Mouse (Mus musculus) MEL (cell line): ENCODE measurements around the gene Fgfr2. TPM values are rescaled to one million over a fixed set of nuclear protein-coding genes. Genes with fewer than 3 reads are reported as not detected.

Experiments
- DNase-seq: peaks from one replicate; pipeline ENCODE4 v3.0.0; 2011; ENCODE audit warnings: low read depth, low spot score
- H3K27ac ChIP-seq: 2 replicates; pipeline ENCODE4 v1.5.1; 2012; ENCODE audit warnings: low read depth, mild to moderate bottlenecking, control low read depth, low read length, moderate library complexity; ENCODE audit not compliant: control insufficient read depth
- H3K27me3 ChIP-seq, 2 experiments: fragments of 150-350 bp in 1 of 2; sonication (generic) in 1 of 2; 2 replicates each; pipeline ENCODE4 v1.6.1; 2012; ENCODE audit warnings: low read length in 2 of 2, mild to moderate bottlenecking in 2 of 2, improper control_type of control experiment in 1 of 2, moderate library complexity in 1 of 2; ENCODE audit not compliant: insufficient read depth in 2 of 2, control insufficient read depth in 1 of 2
- H3K36me3 ChIP-seq, 2 experiments: 2 replicates each; pipeline ENCODE4 v1.6.1; 2012 to 2014; ENCODE audit warnings: low read length in 2 of 2, improper control_type of control experiment in 1 of 2, inconsistent platforms in 1 of 2, mild to moderate bottlenecking in 1 of 2; ENCODE audit not compliant: insufficient read depth in 2 of 2, control insufficient read depth in 1 of 2
- H3K4me1 ChIP-seq, 2 experiments: fragments of 150-350 bp in 1 of 2; sonication (generic) in 1 of 2; 2 replicates each; pipeline ENCODE4 v1.6.1; 2012; ENCODE audit warnings: low read length in 2 of 2, improper control_type of control experiment in 1 of 2, mild to moderate bottlenecking in 1 of 2; ENCODE audit not compliant: insufficient read depth in 2 of 2, control insufficient read depth in 1 of 2
- H3K4me3 ChIP-seq, 2 experiments: fragments of 150-350 bp in 1 of 2; sonication (generic) in 1 of 2; 2 replicates each; pipeline ENCODE4 v1.5.1; 2012; ENCODE audit warnings: low read depth in 2 of 2, low read length in 2 of 2, mild to moderate bottlenecking in 2 of 2, moderate library complexity in 2 of 2, control low read depth in 1 of 2, improper control_type of control experiment in 1 of 2; ENCODE audit not compliant: control insufficient read depth in 1 of 2, insufficient read depth in 1 of 2
- H3K79me2 ChIP-seq: 2 replicates; pipeline ENCODE4 v1.6.1; 2012; ENCODE audit warnings: mild to moderate bottlenecking, low read length, moderate library complexity; ENCODE audit not compliant: control insufficient read depth, poor library complexity, insufficient read depth
- H3K9ac ChIP-seq: 2 replicates; pipeline ENCODE4 v1.6.1; 2012; ENCODE audit warnings: low read depth, mild to moderate bottlenecking, control low read depth, low read length, moderate library complexity; ENCODE audit not compliant: control insufficient read depth, poor library complexity, severe bottlenecking
- H3K9me3 ChIP-seq: fragments of 150-350 bp; sonication (generic); replicated peaks from 2 replicates; pipeline ENCODE4 v1.6.1; 2012; ENCODE audit warnings: mild to moderate bottlenecking, low read length, improper control_type of control experiment, moderate library complexity; ENCODE audit not compliant: insufficient read depth
- BHLHE40 ChIP-seq: IDR thresholded peaks from 2 replicates; pipeline ENCODE4 v1.6.1; 2012; ENCODE audit warnings: low read depth, mild to moderate bottlenecking, inconsistent platforms, low read length, improper control_type of control experiment, borderline replicate concordance
- CHD1 ChIP-seq: IDR thresholded peaks from 2 replicates; pipeline ENCODE4 v1.6.1; 2012; ENCODE audit warnings: low read depth, mild to moderate bottlenecking, inconsistent platforms, low read length, improper control_type of control experiment
- CHD2 ChIP-seq: IDR thresholded peaks from 2 replicates; pipeline ENCODE4 v1.6.1; 2011; ENCODE audit warnings: low read length, improper control_type of control experiment
- GABPA ChIP-seq: IDR thresholded peaks from 2 replicates; pipeline ENCODE4 v1.6.1; 2012; ENCODE audit warnings: low read depth, mild to moderate bottlenecking, inconsistent platforms, low read length, improper control_type of control experiment, moderate library complexity
- JUND ChIP-seq: IDR thresholded peaks from 2 replicates; pipeline ENCODE4 v1.6.1; 2011; ENCODE audit warnings: low read depth, mild to moderate bottlenecking, improper control_type of control experiment, low read length
- MAFK ChIP-seq: IDR thresholded peaks from 2 replicates; pipeline ENCODE4 v1.6.1; 2011; ENCODE audit warnings: low read depth, mild to moderate bottlenecking, low read length, improper control_type of control experiment, borderline replicate concordance
- MEF2A ChIP-seq: IDR thresholded peaks from 2 replicates; pipeline ENCODE4 v1.6.1; 2014; ENCODE audit warnings: low read depth, mild to moderate bottlenecking, inconsistent platforms, low read length, improper control_type of control experiment; ENCODE audit not compliant: poor library complexity, insufficient replicate concordance, severe bottlenecking; ENCODE audit errors: extremely low read depth
- MXI1 ChIP-seq: IDR thresholded peaks from 2 replicates; pipeline ENCODE4 v1.6.1; 2011; ENCODE audit warnings: mild to moderate bottlenecking, low read depth, low read length, improper control_type of control experiment
- MYC ChIP-seq: IDR thresholded peaks from 2 replicates; pipeline ENCODE4 v1.6.1; 2011; ENCODE audit warnings: low read depth, mild to moderate bottlenecking, low read length, improper control_type of control experiment, moderate library complexity
- POLR2AphosphoS5 ChIP-seq: IDR thresholded peaks from 2 replicates; pipeline ENCODE4 v1.6.1; 2012; ENCODE audit warnings: low read depth, borderline replicate concordance, mild to moderate bottlenecking, inconsistent platforms, low read length, moderate library complexity, mixed read lengths
- SMC3 ChIP-seq: IDR thresholded peaks from 2 replicates; pipeline ENCODE4 v1.6.1; 2011; ENCODE audit warnings: low read depth, low read length, improper control_type of control experiment
- TCF12 ChIP-seq: IDR thresholded peaks from 2 replicates; pipeline ENCODE4 v1.6.1; 2014; ENCODE audit warnings: low read depth, mild to moderate bottlenecking, inconsistent platforms, low read length, improper control_type of control experiment, moderate library complexity
- USF1 ChIP-seq: IDR thresholded peaks from 2 replicates; pipeline ENCODE4 v1.6.1; 2014; ENCODE audit warnings: low read depth, mild to moderate bottlenecking, inconsistent platforms, low read length, improper control_type of control experiment, moderate library complexity
- ZC3H11A ChIP-seq: IDR thresholded peaks from 2 replicates; pipeline ENCODE4 v1.6.1; 2012; ENCODE audit warnings: low read depth, mild to moderate bottlenecking, inconsistent platforms, low read length, improper control_type of control experiment
- ZKSCAN1 ChIP-seq: IDR thresholded peaks from 2 replicates; pipeline ENCODE4 v1.6.1; 2012; ENCODE audit warnings: low read depth, mild to moderate bottlenecking, inconsistent platforms, low read length, improper control_type of control experiment, moderate library complexity
- ZNF384 ChIP-seq: IDR thresholded peaks from 2 replicates; pipeline ENCODE4 v1.6.1; 2012; ENCODE audit warnings: low read depth, mild to moderate bottlenecking, inconsistent platforms, low read length, improper control_type of control experiment
- polyA plus RNA-seq, 2 experiments: library from polyadenylated mRNA; stranded (reverse) in 1 of 2; unstranded in 1 of 2; fragments of >175 nt in 1 of 2; fragments of >200 nt in 1 of 2; gene quantifications; 2 replicates each; pipeline versions ENCODE4 v1.2.1 to v1.2.4; 2012; ENCODE audit warnings: low replicate concordance in 2 of 2, low read depth in 1 of 2; ENCODE audit not compliant: insufficient read length in 2 of 2, insufficient read depth in 1 of 2, missing spikeins in 1 of 2
- total RNA-seq: library from RNA; depleted of rRNA; stranded (reverse); fragments of 300-350 nt; gene quantifications from 2 replicates; pipeline ENCODE4 v1.2.3, GENCODE M21; 2012

Gene Fgfr2
- total and polyA plus RNA-seq, 3 experiments, result not detected

GRCm38 (mm10) chr7:131548473-131548872 is 1574.7 kb downstream of the Fgfr2 start, which contains the start of gene Hmx2:
Gene Hmx2 (plus strand): TSS chr7:131548773.
- Histone ChIP-seq H3K4me1 (peaks cover 0 to 3% of the 10 kb centered on the region in 2 experiments; a peak in 1 of 4 replicates), H3K9ac (no peak within 1 kb of the TSS), H3K27ac (no peak within 1 kb of the TSS), H3K27me3 (no peaks in the 10 kb centered on the region), H3K36me3 (no peaks in the 10 kb centered on the region), H3K79me2 (no peaks in the 10 kb centered on the region), H3K4me3 (no peak within 1 kb of the TSS), H3K9me3 (no peaks in the 10 kb centered on the region)
- TF ChIP-seq MXI1, result no peak
- no peak for TF ChIP-seq MEF2A
- no peak for TF ChIP-seq ZC3H11A
- DNase-seq, result no peak

GRCm38 (mm10) chr7:131547481-131547880 is 1575.7 kb downstream of the Fgfr2 start:
- Histone ChIP-seq H3K9ac (no peak overlapping the region), H3K27ac (no peak overlapping the region), H3K4me1 (no peaks in the 10 kb centered on the region), H3K27me3 (no peaks in the 10 kb centered on the region), H3K4me3 (no peak overlapping the region), H3K9me3 (no peaks in the 10 kb centered on the region), H3K79me2 (no peaks in the 10 kb centered on the region), H3K36me3 (no peaks in the 10 kb centered on the region)
- no peak for TF ChIP-seq JUND
- TF ChIP-seq TCF12, result no peak
- no peak for TF ChIP-seq CHD1
- no peak for TF ChIP-seq MXI1
- TF ChIP-seq ZKSCAN1, result no peak
- TF ChIP-seq GABPA, result no peak
- no peak for TF ChIP-seq ZNF384
- TF ChIP-seq POLR2AphosphoS5, result no peak
- no peak for TF ChIP-seq USF1
- no peak for DNase-seq

DNA sequence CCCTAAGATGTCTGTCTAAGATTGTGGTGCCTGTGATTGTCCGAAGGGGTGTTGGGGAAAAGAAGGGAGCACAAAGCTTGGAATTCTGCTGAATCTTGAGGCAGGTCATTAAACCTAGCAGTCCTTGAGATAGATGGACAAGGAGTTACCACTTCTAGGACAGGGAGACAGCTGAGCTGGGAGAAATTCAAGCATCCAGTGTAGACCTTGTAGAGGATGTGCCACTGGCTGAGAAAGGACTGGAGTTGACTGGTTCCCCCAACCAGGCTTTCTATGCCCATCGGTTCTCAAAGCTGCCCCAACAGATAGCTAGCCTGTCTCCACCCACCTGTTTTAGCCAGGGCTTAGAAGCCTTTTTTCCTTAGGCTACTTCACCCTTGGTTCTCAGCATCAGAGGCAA is 1576.7 kb downstream of the Fgfr2 start:
- H3K79me2 ChIP-seq, result no peaks in the 10 kb centered on the region
- no peaks in the 10 kb centered on the region for H3K27me3 ChIP-seq
- TF ChIP-seq CHD1 (no peak), TCF12 (no peak), POLR2AphosphoS5 (no peak), CHD2 (no peak), ZC3H11A (no peak), SMC3 (no peak), USF1 (no peak), BHLHE40 (no peak), MAFK (no peak), GABPA (no peak), MYC (no peak)
- no peaks in the 10 kb centered on the region for H3K36me3 ChIP-seq
- H3K9ac ChIP-seq, result no peak overlapping the region
- H3K9me3 ChIP-seq, result no peaks in the 10 kb centered on the region
- H3K27ac ChIP-seq, result no peak overlapping the region
- H3K4me1 ChIP-seq, result no peaks in the 10 kb centered on the region
- no peak overlapping the region for H3K4me3 ChIP-seq
- DNase-seq, result no peak
